Mouse (Mus musculus) heart, adult 18-20 months (tissue): ENCODE measurements around the gene Cdc6. TPM values are rescaled to one million over a fixed set of nuclear protein-coding genes. Genes with fewer than 3 reads are reported as not detected.

Experiments used
- total RNA-seq, 2 experiments: library from RNA; stranded (reverse); gene quantifications; 2 replicates each; pipeline ENCODE4 v1.2.3; 2021

Cdc6 gene
- total RNA-seq, 2 experiments from 2014 or later, result 0.40 to 0.41 TPM

Other genes with a start within 250 kb of the Cdc6 start
- gene Gsdma, start 243.4 kb upstream of the Cdc6 start, total RNA-seq, result under 1 TPM; 0.10 TPM
- 100 to 1,000 TPM in 1 of 2 experiments, 10 to 100 TPM in 1; 99.2 to 107 TPM for gene Psmd3, start 225.2 kb upstream of the Cdc6 start, total RNA-seq
- gene Csf3, start 206.5 kb upstream of the Cdc6 start, total RNA-seq, result not detected
- 10 to 100 TPM; 42.0 to 44.2 TPM for gene Med24, start 178.4 kb upstream of the Cdc6 start, total RNA-seq
- gene Thra, start 167.2 kb upstream of the Cdc6 start, total RNA-seq, result 100 to 1,000 TPM in 1 of 2 experiments, 10 to 100 TPM in 1; 99.7 to 103 TPM
- gene Nr1d1, start 132.5 kb upstream of the Cdc6 start, total RNA-seq, result 10 to 100 TPM; 54.2 to 67.6 TPM
- 10 to 100 TPM; 71.7 to 73.3 TPM for gene Msl1, start 112.3 kb upstream of the Cdc6 start, total RNA-seq
- gene Casc3, start 102.9 kb upstream of the Cdc6 start, total RNA-seq, result 10 to 100 TPM; 17.2 to 19.3 TPM
- gene Rapgefl1, start 71.0 kb upstream of the Cdc6 start, total RNA-seq, result under 1 TPM; 0.72 to 0.82 TPM
- gene Wipf2, start 44.2 kb upstream of the Cdc6 start, total RNA-seq, result 10 to 100 TPM in 1 of 2 experiments, 1 to 10 TPM in 1; 7.3 to 10.1 TPM
- gene Rara, start 20.0 kb downstream of the Cdc6 start, total RNA-seq, result 10 to 100 TPM in 1 of 2 experiments, 1 to 10 TPM in 1; 8.7 to 10.1 TPM
- gene Gjd3, start 75.2 kb downstream of the Cdc6 start, total RNA-seq, result under 1 TPM; 0.36 to 0.45 TPM
- gene Top2a, start 116.4 kb downstream of the Cdc6 start, total RNA-seq, result 1 to 10 TPM; 1.5 to 1.8 TPM
- 10 to 100 TPM; 82.2 to 94.0 TPM for gene Igfbp4, start 133.4 kb downstream of the Cdc6 start, total RNA-seq
- gene Tns4, start 181.5 kb downstream of the Cdc6 start, total RNA-seq, result under 1 TPM; 0.07 to 0.18 TPM
- gene Ccr7, start 247.3 kb downstream of the Cdc6 start, total RNA-seq, result 1 to 10 TPM in 1 of 2 experiments, under 1 TPM in 1; 0.30 to 2.8 TPM